Mouse (Mus musculus) MEL (cell line): ENCODE measurements at regions not wholly inside any gene's neighbourhood (a gene's known extent, or its start where the extent isn't known, plus 50 kb on each side); places are given as distances from the start of the nearest gene placed in this dataset.

Experiments
- CTCF ChIP-seq, 3 experiments: IDR thresholded peaks in 2 of 3; conservative IDR thresholded peaks in 1 of 3; 2 replicates each; pipeline ENCODE4 v1.5.1; 2011 to 2012; ENCODE audit warnings: low read length in 3 of 3, low read depth in 2 of 3, mild to moderate bottlenecking in 2 of 3, improper control_type of control experiment in 1 of 3, inconsistent platforms in 1 of 3, mixed read lengths in 1 of 3, moderate library complexity in 1 of 3; ENCODE audit not compliant: control insufficient read depth in 1 of 3, insufficient read depth in 1 of 3, poor library complexity in 1 of 3, severe bottlenecking in 1 of 3
- GABPA ChIP-seq: IDR thresholded peaks from 2 replicates; pipeline ENCODE4 v1.6.1; 2012; ENCODE audit warnings: low read depth, mild to moderate bottlenecking, inconsistent platforms, low read length, improper control_type of control experiment, moderate library complexity
- MAFK ChIP-seq: IDR thresholded peaks from 2 replicates; pipeline ENCODE4 v1.6.1; 2011; ENCODE audit warnings: low read depth, mild to moderate bottlenecking, low read length, improper control_type of control experiment, borderline replicate concordance
- MYC ChIP-seq: IDR thresholded peaks from 2 replicates; pipeline ENCODE4 v1.6.1; 2011; ENCODE audit warnings: low read depth, mild to moderate bottlenecking, low read length, improper control_type of control experiment, moderate library complexity
- NELFE ChIP-seq: IDR thresholded peaks from 2 replicates; pipeline ENCODE4 v1.6.1; 2011; ENCODE audit warnings: low read depth, low read length, improper control_type of control experiment
- SIN3A ChIP-seq: IDR thresholded peaks from 2 replicates; pipeline ENCODE4 v1.6.1; 2012; ENCODE audit warnings: low read length, improper control_type of control experiment, inconsistent platforms
- UBTF ChIP-seq: IDR thresholded peaks from 2 replicates; pipeline ENCODE4 v1.6.1; 2012; ENCODE audit warnings: low read depth, mild to moderate bottlenecking, inconsistent platforms, low read length, improper control_type of control experiment, moderate library complexity, borderline replicate concordance; ENCODE audit not compliant: insufficient read depth

GRCm38 (mm10) chr1:61378240-61378639 lies 260.4 kb upstream of the Pard3b start:
- TF ChIP-seq SIN3A (no peak), GABPA (no peak), UBTF (no peak), CTCF (IDR thresholded peaks at IDR 0.05 in 2 of 3, conservative IDR thresholded peaks at IDR 0.05 in 1 of 3; ENCODE audit: control insufficient read depth in 1 of 3, insufficient read depth in 1 of 3, low read depth in 2 of 3, low read length in 3 of 3, poor library complexity in 1 of 3, severe bottlenecking in 1 of 3) (no peak), MAFK (no peak), MYC (no peak), NELFE (no peak)
